ENCODE assay signal across 8 mouse cellular contexts in the genomic region with DNA sequence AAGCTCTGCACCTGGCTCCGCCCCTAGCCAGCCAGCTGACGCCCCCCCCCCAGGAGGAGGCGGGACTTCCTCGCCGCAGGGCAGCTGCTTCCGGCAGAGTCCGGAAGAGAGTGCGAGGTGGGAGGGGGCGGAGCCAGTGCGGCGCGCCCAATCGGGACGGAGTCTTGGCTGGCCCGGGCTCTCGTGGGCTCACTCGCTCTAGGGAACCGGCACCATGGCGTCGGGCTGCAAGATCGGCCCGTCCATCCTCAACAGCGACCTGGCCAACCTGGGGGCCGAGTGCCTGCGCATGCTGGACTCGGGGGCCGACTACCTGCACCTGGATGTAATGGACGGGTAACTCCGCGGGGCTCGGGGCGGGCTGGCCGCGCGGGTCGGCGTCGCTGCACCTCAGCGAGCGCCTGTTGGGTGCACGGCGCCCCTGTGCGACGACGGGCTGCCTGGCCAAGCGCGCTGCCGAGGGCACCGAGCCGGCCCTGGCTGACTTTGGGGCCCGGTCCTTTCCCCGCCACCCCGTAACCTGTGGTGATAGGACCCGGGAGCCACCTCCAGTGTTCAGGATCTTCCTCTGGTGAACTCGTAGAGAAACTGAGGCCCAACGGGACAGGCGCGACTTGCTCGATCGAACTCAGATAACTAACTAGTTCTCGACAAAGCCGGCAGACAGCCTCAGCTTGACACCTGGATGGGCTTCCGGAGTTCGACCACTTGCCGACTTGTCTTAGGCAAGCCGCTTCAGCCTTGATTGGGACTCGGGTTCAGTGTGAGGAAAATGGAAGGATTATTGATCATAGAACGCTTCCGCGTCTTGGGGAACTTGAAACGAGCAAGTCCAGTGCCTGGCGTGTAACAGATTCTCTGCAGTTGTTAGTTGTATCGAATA. TPM values are rescaled to one million over a fixed set of nuclear protein-coding genes. Genes with fewer than 3 reads are reported as not detected.
DNase-seq lines count a peak whose midpoint lies in the region; ATAC-seq and TF ChIP-seq lines count a peak whose summit lies in the region.

A gene (plus strand): TSS at position 139 of the 883 bp plus-strand sequence.

- H3K4me1 ChIP-seq in MEL (ENCODE audit: control insufficient read depth in 1 of 2, insufficient read depth in 2 of 2, low read length in 2 of 2), result peaks cover 6 to 9% of the 10 kb centered on the region in 2 experiments
- no peaks in the 10 kb centered on the region for H3K4me1 ChIP-seq in cerebellum, adult 2 months (ENCODE audit: control insufficient read depth, insufficient read depth, low read length)
- peaks cover 9% of the 10 kb centered on the region for H3K4me1 ChIP-seq in lung, embryonic 16.5 days (replicated peaks; ENCODE audit: control insufficient read depth, insufficient read depth, low read length)

- TF ChIP-seq EP300 in MEL (IDR thresholded peaks at IDR 0.05; ENCODE audit: low read depth in 1 of 2, low read length in 2 of 2), result no peak

- DNase-seq in MEL (ENCODE audit: low read depth, low spot score), result peak; percentile 95
- DNase-seq in cerebellum, adult 2 months, result peak; percentile 90 to 92
- DNase-seq in forelimb bud, embryonic 11.5 days (ENCODE audit: low read depth, low spot score), result peak; percentile 92
- peak; percentile 58 for DNase-seq in layer of hippocampus, adult 9-10 months (ENCODE audit: low spot score)
- peak; percentile 76 for DNase-seq in ovary, postnatal 10 days (ENCODE audit: low spot score)
- peak; percentile 87 to 93 for DNase-seq in thymus, postnatal 10 days (ENCODE audit: low spot score in 2 of 2)

- H3K9ac ChIP-seq in MEL (ENCODE audit: control insufficient read depth, low read depth, low read length, poor library complexity, severe bottlenecking), result peak within 1 kb of the TSS; percentile 96
- peak within 1 kb of the TSS; percentile 85 for H3K9ac ChIP-seq in lung, embryonic 16.5 days (ENCODE audit: low read length)

- peak within 1 kb of the TSS; percentile 88 to 96 for H3K4me3 ChIP-seq in MEL (ENCODE audit: control insufficient read depth in 1 of 2, insufficient read depth in 1 of 2, low read depth in 2 of 2, low read length in 2 of 2)
- peak within 1 kb of the TSS; percentile 86 for H3K4me3 ChIP-seq in cerebellum, adult 2 months (replicated peaks; ENCODE audit: insufficient read depth, low read depth, low read length)
- H3K4me3 ChIP-seq in lung, embryonic 16.5 days (ENCODE audit: low read length), result peak within 1 kb of the TSS; percentile 88

- peak within 1 kb of the TSS; percentile 75 for H3K4me2 ChIP-seq in lung, embryonic 16.5 days (ENCODE audit: low read depth, low read length)

- WGBS in cerebellum, adult 2 months, result under 1% methylated on average over 73 of the region's 73 CpGs
- WGBS in lung, embryonic 16.5 days, result under 1% methylated on average over 72 of the region's 73 CpGs

- ATAC-seq in hematopoietic stem cell, adult 5-6 weeks (replicated peaks in 1 of 2; ENCODE audit: insufficient read depth in 1 of 2, low FRiP score in 2 of 2, low TSS enrichment in 1 of 2, low read depth in 1 of 2, poor library complexity in 2 of 2, severe bottlenecking in 2 of 2), result peak; percentile 97 to 98
- peak; percentile 100 for ATAC-seq in lung, embryonic 16.5 days (ENCODE audit: low read depth)

- peaks cover 28% of the 10 kb centered on the region for H3K79me2 ChIP-seq in MEL (ENCODE audit: control insufficient read depth, insufficient read depth, low read length, poor library complexity)

- no peak for TF ChIP-seq RAD21 in MEL (IDR thresholded peaks at IDR 0.05; ENCODE audit: low read depth, low read length)

- TF ChIP-seq CTCF in MEL (IDR thresholded peaks at IDR 0.05 in 2 of 3, conservative IDR thresholded peaks at IDR 0.05 in 1 of 3; ENCODE audit: control insufficient read depth in 1 of 3, insufficient read depth in 1 of 3, low read depth in 2 of 3, low read length in 3 of 3, poor library complexity in 1 of 3, severe bottlenecking in 1 of 3), result no peak
- no peak for TF ChIP-seq CTCF in cerebellum, adult 2 months (IDR thresholded peaks at IDR 0.05; ENCODE audit: borderline replicate concordance, insufficient read depth, low read depth, low read length)

- peaks cover 1 to 8% of the 10 kb centered on the region in 2 experiments; a peak in 2 of 4 replicates for H3K36me3 ChIP-seq in MEL (ENCODE audit: control insufficient read depth in 1 of 2, insufficient read depth in 2 of 2, low read length in 2 of 2)
- no peaks in the 10 kb centered on the region for H3K36me3 ChIP-seq in lung, embryonic 16.5 days (ENCODE audit: control insufficient read depth, insufficient read depth, low read length)

- H3K9me3 ChIP-seq in MEL (replicated peaks; ENCODE audit: insufficient read depth, low read length), result no peaks in the 10 kb centered on the region
- H3K9me3 ChIP-seq in lung, embryonic 16.5 days (ENCODE audit: control insufficient read depth, low read length), result no peaks in the 10 kb centered on the region

- TF ChIP-seq POLR2A in MEL (IDR thresholded peaks at IDR 0.05; ENCODE audit: control insufficient read depth in 1 of 2, insufficient read depth in 1 of 2, low read depth in 1 of 2, low read length in 2 of 2, poor library complexity in 1 of 2), result peak; percentile 87
- TF ChIP-seq POLR2A in cerebellum, adult 2 months (IDR thresholded peaks at IDR 0.05; ENCODE audit: borderline replicate concordance, insufficient read depth, low read length), result peak; percentile 77; the same call in 1 of the 2 replicates

- H3K27ac ChIP-seq in MEL (ENCODE audit: control insufficient read depth, low read depth, low read length), result peak within 1 kb of the TSS; percentile 59
- H3K27ac ChIP-seq in cerebellum, adult 2 months (ENCODE audit: insufficient read depth, low read length), result peak within 1 kb of the TSS; percentile 11; the same call in 1 of the 2 replicates
- H3K27ac ChIP-seq in lung, embryonic 16.5 days (ENCODE audit: low read length), result peak within 1 kb of the TSS; percentile 78

- H3K27me3 ChIP-seq in MEL (ENCODE audit: control insufficient read depth in 1 of 2, insufficient read depth in 2 of 2, low read length in 2 of 2), result no peaks in the 10 kb centered on the region; a peak in 1 of 4 replicates
- no peaks in the 10 kb centered on the region for H3K27me3 ChIP-seq in cerebellum, adult 2 months (ENCODE audit: control insufficient read depth, insufficient read depth, low read length)
- no peaks in the 10 kb centered on the region for H3K27me3 ChIP-seq in lung, embryonic 16.5 days (ENCODE audit: control insufficient read depth, insufficient read depth, low read depth, low read length)

TF ChIP-seq in MEL, 35 proteins besides CTCF, POLR2A, EP300 and RAD21:
- TF ChIP-seq MXI1 (IDR thresholded peaks at IDR 0.05; ENCODE audit: low read depth, low read length) (peak; percentile 45), TAL1 (IDR thresholded peaks at IDR 0.05; ENCODE audit: low read length) (no peak), CHD2 (IDR thresholded peaks at IDR 0.05; ENCODE audit: low read length) (no peak), SIN3A (IDR thresholded peaks at IDR 0.05; ENCODE audit: low read length) (peak; percentile 50; the same call in 1 of the 2 replicates), POLR2AphosphoS2 (IDR thresholded peaks at IDR 0.05; ENCODE audit: low read length) (peak; percentile 74; the same call in 1 of the 2 replicates), ELF1 (IDR thresholded peaks at IDR 0.05; ENCODE audit: low read depth, low read length) (peak; percentile 96), TBP (IDR thresholded peaks at IDR 0.05; ENCODE audit: low read depth, low read length) (0 out of 2 replicates have a peak, but pooled peaks have one; percentile 54), MAX (IDR thresholded peaks at IDR 0.05; ENCODE audit: low read length) (peak; percentile 28; the same call in 1 of the 2 replicates), TCF12 (IDR thresholded peaks at IDR 0.05; ENCODE audit: low read depth, low read length) (peak; percentile 37; the same call in 1 of the 2 replicates), ETS1 (IDR thresholded peaks at IDR 0.05; ENCODE audit: low read depth, low read length) (peak; percentile 93), NELFE (IDR thresholded peaks at IDR 0.05; ENCODE audit: low read depth, low read length) (peak; percentile 85), MAZ (IDR thresholded peaks at IDR 0.05; ENCODE audit: low read depth, low read length) (peak; percentile 98), USF1 (IDR thresholded peaks at IDR 0.05; ENCODE audit: low read depth, low read length) (peak; percentile 74), RCOR1 (IDR thresholded peaks at IDR 0.05; ENCODE audit: low read depth, low read length) (no peak), SMC3 (IDR thresholded peaks at IDR 0.05; ENCODE audit: low read depth, low read length) (no peak), HCFC1 (IDR thresholded peaks at IDR 0.05; ENCODE audit: low read depth, low read length) (peak; percentile 84), ZMIZ1 (IDR thresholded peaks at IDR 0.05; ENCODE audit: low read depth, low read length) (peak; percentile 72; the same call in 1 of the 2 replicates), USF2 (IDR thresholded peaks at IDR 0.05; ENCODE audit: borderline replicate concordance in 1 of 2, insufficient read depth in 1 of 2, low read depth in 1 of 2, low read length in 2 of 2) (no peak), UBTF (IDR thresholded peaks at IDR 0.05; ENCODE audit: borderline replicate concordance, insufficient read depth, low read depth, low read length) (no peak)

RNA-seq across cellular contexts. Expression of the gene that starts here (rescaled TPM):
- total RNA-seq in MEL (2012; rRNA removed), result 27.0 and 31.8 TPM in 2 replicates
- polyA plus RNA-seq in MEL (2012; ENCODE audit: insufficient read depth in 1 of 2, insufficient read length in 2 of 2, low read depth in 1 of 2, low replicate concordance in 2 of 2, missing spikeins in 1 of 2), result 10 to 100 TPM in 1 of 2 experiments, not detected in 1; 32.2 TPM
- polyA plus RNA-seq in cerebellum, adult 2 months (2012; rRNA removed), result 23.7 and 29.5 TPM in 2 replicates
- 34.8 and 44.2 TPM in 2 replicates for total RNA-seq in hematopoietic stem cell, adult 5-6 weeks (2017)
- 51.2 and 58.9 TPM in 2 replicates for polyA plus RNA-seq in lung, embryonic 16.5 days (2015; fragmentation: Nextera tagmentation; extraction: Ambion mirVana)

Comparison
In these comparisons a context has a peak if more than half of its experiments do, and no peak if none do; other contexts are left out.
1. Peak in every context shown above with its lines: DNase-seq, ATAC-seq, H3K4me3 ChIP-seq and H3K27ac ChIP-seq.
2. H3K27ac ChIP-seq: peak in every context shown above with its lines; median percentile 78 in lung, embryonic 16.5 days; 59 in MEL; 11 in cerebellum, adult 2 months.